Mouse (Mus musculus) neural tube, embryonic 11.5 days (tissue): Measurements from ENCODE around the gene Tnp2. TPM values are rescaled to one million over a fixed set of nuclear protein-coding genes. Genes with fewer than 3 reads are reported as not detected.

Experiments
- ATAC-seq: fragments of 200-750 bp; cut with Nextera tagmentation; 2 replicates; pipeline ENCODE4 v1.8.0; 2017; ENCODE audit warnings: moderate number of reproducible peaks, mild to moderate bottlenecking, moderate TSS enrichment, moderate library complexity; ENCODE audit not compliant: insufficient read depth, low FRiP score, low TSS enrichment
- DNase-seq: peaks from one replicate; pipeline ENCODE4 v3.0.0-alpha.2; 2015; ENCODE audit warnings: low spot score
- H3K27ac ChIP-seq: fragments of 300-500 bp; sonication (generic); 2 replicates; pipeline ENCODE4 v1.5.1; 2014; ENCODE audit warnings: low read depth, mild to moderate bottlenecking, low read length
- H3K27me3 ChIP-seq: fragments of 300-500 bp; sonication (generic); 2 replicates; pipeline ENCODE4 v1.6.1; 2014; ENCODE audit warnings: mild to moderate bottlenecking, low read length, mixed read lengths; ENCODE audit not compliant: control insufficient read depth, insufficient read depth
- H3K36me3 ChIP-seq: fragments of 300-500 bp; sonication (generic); 2 replicates; pipeline ENCODE4 v1.6.1; 2014; ENCODE audit warnings: mild to moderate bottlenecking, low read length, moderate library complexity, mixed read lengths; ENCODE audit not compliant: control insufficient read depth, insufficient read depth
- H3K4me1 ChIP-seq: fragments of 300-500 bp; sonication (generic); 2 replicates; pipeline ENCODE4 v1.6.1; 2014; ENCODE audit warnings: low read length, mixed read lengths; ENCODE audit not compliant: control insufficient read depth, insufficient read depth
- H3K4me2 ChIP-seq: fragments of 300-500 bp; sonication (generic); 2 replicates; pipeline ENCODE4 v1.6.1; 2014; ENCODE audit warnings: low read depth, mild to moderate bottlenecking, moderate library complexity
- H3K4me3 ChIP-seq: fragments of 300-500 bp; sonication (generic); 2 replicates; pipeline ENCODE4 v1.5.1; 2014; ENCODE audit warnings: low read depth, low read length
- H3K9ac ChIP-seq: fragments of 300-500 bp; sonication (generic); 2 replicates; pipeline ENCODE4 v1.6.1; 2014; ENCODE audit warnings: mild to moderate bottlenecking, low read length
- H3K9me3 ChIP-seq: fragments of 300-500 bp; sonication (generic); 2 replicates; pipeline ENCODE4 v1.6.1; 2016; ENCODE audit warnings: low read length; ENCODE audit not compliant: control insufficient read depth
- whole genome bisulfite sequencing: fragments of 180-500 bp; shearing (Covaris S2); extraction: QIAGEN DNeasy Blood & Tissue Kit; methylation state at CpG from one replicate; pipeline ENCODE4 v1.1.7; 2014; 5-methylcytosine and 5-hydroxymethylcytosine counted together
- polyA plus RNA-seq: library from polyadenylated mRNA; unstranded; fragments of >200 nt; fragmentation: Nextera tagmentation; extraction: Ambion mirVana; gene quantifications from 2 replicates; pipeline ENCODE4 v1.2.1, GENCODE M21; 2014

The Tnp2 gene
- polyA plus RNA-seq, 1 experiment from 2014 or later = not detected

DNA sequence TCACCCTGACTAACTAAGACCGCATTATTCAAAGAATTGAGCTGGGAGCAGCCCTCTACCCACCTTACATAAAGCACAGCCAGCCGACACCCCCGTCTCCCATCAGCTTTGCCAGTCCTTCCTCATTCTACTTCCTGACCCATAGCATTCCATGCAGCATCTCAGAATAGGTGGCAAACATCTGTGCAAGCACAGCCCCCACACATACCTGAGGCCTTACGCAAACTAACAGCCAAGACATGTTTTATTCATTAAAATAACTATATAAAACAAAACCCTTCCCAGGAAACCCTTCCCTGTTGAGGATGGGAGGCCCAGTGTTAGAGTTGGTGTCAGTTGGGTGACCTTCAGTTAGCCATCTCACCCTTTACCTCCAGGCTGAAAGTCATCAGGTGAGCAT is 37.4 kb upstream of the Tnp2 start:
- Histone ChIP-seq H3K27me3 (no peaks in the 10 kb centered on the region), H3K36me3 (no peaks in the 10 kb centered on the region), H3K27ac (no peak overlapping the region), H3K4me2 (no peak overlapping the region), H3K9me3 (no peaks in the 10 kb centered on the region), H3K4me1 (no peaks in the 10 kb centered on the region), H3K4me3 (no peak overlapping the region), H3K9ac (no peak overlapping the region)
- 88% methylated on average over 4 of the region's 4 CpGs for WGBS
- no peak for DNase-seq
- no peak for ATAC-seq

DNA sequence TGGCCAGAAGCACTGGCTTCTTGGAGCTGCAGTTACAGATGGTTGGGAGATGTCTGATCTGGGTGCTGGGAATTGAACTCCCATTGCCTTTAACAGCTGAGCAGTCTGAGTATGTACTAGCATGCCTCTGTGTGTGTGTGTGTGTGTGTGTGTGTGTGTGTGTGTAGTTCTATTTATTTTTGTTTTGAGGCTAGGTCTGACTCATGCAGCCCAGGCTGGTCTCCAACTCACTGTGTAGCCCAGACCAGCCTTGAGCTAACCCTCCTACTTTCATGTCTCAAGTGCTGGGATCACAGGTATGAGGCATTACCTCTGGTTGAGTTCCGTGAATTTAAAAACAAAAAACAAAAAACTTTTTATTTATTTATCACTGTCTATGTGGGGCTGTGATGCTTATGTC is 36.1 kb upstream of the Tnp2 start:
- no peak overlapping the region for H3K4me2 ChIP-seq
- H3K9me3 ChIP-seq = no peaks in the 10 kb centered on the region
- no peaks in the 10 kb centered on the region for H3K27me3 ChIP-seq
- DNase-seq = no peak
- no peaks in the 10 kb centered on the region for H3K36me3 ChIP-seq
- H3K9ac ChIP-seq = no peak overlapping the region
- ATAC-seq = no peak
- no peak overlapping the region for H3K27ac ChIP-seq
- 91% methylated on average over 1 of the region's 1 CpGs for WGBS
- H3K4me1 ChIP-seq = no peaks in the 10 kb centered on the region
- no peak overlapping the region for H3K4me3 ChIP-seq

DNA sequence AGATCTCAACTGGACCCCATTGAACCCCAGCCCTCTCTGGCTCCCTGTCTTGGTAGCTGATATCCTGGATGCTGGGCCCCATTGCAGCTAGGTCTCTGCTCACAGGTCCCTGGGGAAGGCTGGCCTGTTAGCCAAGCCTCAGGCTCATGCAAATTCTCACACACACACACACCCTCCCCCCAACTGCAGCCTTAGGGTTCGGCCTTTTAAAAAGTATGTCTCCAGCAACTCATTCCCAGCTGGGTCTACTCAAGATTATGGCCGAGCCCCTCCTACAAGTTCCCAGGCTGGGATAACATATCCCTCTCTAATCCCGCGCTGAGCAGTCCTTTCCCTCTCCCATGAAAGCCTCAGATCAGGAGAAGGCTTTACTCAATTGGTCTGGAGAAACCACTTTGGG is 32.9 kb upstream of the Tnp2 start:
- H3K4me1 ChIP-seq = no peaks in the 10 kb centered on the region
- no peak overlapping the region for H3K27ac ChIP-seq
- no peaks in the 10 kb centered on the region for H3K36me3 ChIP-seq
- no peak overlapping the region for H3K4me2 ChIP-seq
- 83% methylated on average over 4 of the region's 4 CpGs for whole genome bisulfite sequencing
- no peak overlapping the region for H3K4me3 ChIP-seq
- ATAC-seq = no peak
- H3K9me3 ChIP-seq = no peaks in the 10 kb centered on the region
- no peaks in the 10 kb centered on the region for H3K27me3 ChIP-seq
- no peak for DNase-seq
- no peak overlapping the region for H3K9ac ChIP-seq

DNA sequence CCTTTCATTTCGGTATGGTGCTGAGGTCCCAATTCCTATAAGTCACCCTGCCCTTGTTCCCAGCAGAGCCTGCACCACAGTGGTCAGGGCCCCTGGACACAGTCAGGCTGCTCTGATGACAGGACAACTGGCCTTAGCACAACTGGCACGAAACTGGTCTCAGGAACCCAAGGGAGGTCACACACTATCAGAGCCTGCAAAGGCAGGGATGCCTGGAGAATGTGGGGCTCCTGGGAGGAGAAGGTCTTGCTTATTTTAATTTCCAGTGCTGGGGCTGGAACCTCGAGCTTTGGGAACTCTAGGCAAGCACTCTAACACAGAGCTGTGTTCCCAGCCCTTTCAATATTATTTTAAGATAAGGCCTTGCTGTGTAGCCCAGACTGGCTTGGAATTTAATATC is 31.5 kb upstream of the Tnp2 start:
- Histone ChIP-seq H3K9me3 (no peaks in the 10 kb centered on the region), H3K9ac (no peak overlapping the region), H3K36me3 (no peaks in the 10 kb centered on the region), H3K4me2 (no peak overlapping the region), H3K27ac (no peak overlapping the region), H3K27me3 (no peaks in the 10 kb centered on the region), H3K4me3 (no peak overlapping the region), H3K4me1 (no peaks in the 10 kb centered on the region)
- ATAC-seq (no peak), DNase-seq (no peak)
- 77% methylated on average over 3 of the region's 3 CpGs for WGBS

DNA sequence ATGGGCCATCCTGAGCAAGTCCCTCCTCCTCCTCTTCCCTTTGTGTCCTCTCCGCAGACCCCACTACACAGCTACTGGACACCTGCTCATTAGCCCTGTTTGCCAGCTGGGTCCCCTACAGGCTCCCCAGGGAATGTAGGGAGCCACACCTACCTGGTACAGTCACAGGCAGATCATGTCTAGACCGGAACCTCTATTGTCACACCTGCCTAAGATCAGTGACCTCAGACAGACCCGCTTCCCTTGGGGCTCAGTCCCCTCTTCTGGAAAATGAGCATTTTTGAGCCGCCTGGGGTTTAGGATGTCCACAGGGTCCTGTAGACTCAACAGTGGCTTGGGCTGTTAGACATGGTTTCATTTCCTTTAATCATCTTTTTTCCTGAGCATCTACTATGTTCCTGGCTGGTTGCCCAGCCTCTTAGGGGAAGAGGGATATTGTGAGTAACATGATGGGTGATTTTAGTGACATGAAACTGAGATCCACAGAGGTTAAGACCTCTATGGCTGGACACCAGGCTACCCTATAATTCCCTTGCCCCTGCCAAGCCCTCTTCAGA is 30.2 kb upstream of the Tnp2 start:
- ATAC-seq = no peak
- WGBS = 76% methylated on average over 4 of the region's 4 CpGs

DNA sequence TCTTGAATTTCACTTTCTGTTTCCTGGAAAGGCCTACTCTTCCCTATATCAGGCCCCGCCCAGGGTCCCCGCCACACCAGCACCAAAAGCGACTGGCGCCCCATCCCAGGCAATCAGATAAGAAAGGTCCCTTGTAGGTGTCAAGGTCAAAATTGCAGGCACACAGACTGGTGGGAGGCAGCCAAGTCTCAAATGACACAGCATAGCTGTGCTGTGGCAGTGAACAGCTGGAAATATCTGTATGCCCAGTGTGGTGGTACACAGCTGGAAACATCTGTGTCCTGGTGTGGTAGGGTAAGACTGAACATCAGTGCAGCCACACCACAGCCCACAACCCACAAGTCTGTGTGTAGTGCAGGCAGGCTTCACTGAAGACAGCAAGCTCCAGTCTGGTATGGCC is 26.4 kb upstream of the Tnp2 start:
- H3K27me3 ChIP-seq = no peaks in the 10 kb centered on the region
- H3K9me3 ChIP-seq = no peaks in the 10 kb centered on the region
- WGBS = 87% methylated on average over 4 of the region's 4 CpGs
- H3K27ac ChIP-seq = no peak overlapping the region
- H3K4me3 ChIP-seq = no peak overlapping the region
- H3K9ac ChIP-seq = no peak overlapping the region
- no peak overlapping the region for H3K4me2 ChIP-seq
- H3K4me1 ChIP-seq = no peaks in the 10 kb centered on the region
- no peaks in the 10 kb centered on the region for H3K36me3 ChIP-seq
- DNase-seq (no peak), ATAC-seq (no peak)

More for the DNA sequence above, 30.2 kb upstream of the Tnp2 start:
- no peak overlapping the region for H3K27ac ChIP-seq
- H3K9ac ChIP-seq = no peak overlapping the region
- no peak for DNase-seq
- no peak overlapping the region for H3K4me3 ChIP-seq
- H3K4me2 ChIP-seq = no peak overlapping the region
- H3K27me3 ChIP-seq = no peaks in the 10 kb centered on the region
- no peaks in the 10 kb centered on the region for H3K9me3 ChIP-seq
- H3K36me3 ChIP-seq = no peaks in the 10 kb centered on the region
- H3K4me1 ChIP-seq = no peaks in the 10 kb centered on the region

DNA sequence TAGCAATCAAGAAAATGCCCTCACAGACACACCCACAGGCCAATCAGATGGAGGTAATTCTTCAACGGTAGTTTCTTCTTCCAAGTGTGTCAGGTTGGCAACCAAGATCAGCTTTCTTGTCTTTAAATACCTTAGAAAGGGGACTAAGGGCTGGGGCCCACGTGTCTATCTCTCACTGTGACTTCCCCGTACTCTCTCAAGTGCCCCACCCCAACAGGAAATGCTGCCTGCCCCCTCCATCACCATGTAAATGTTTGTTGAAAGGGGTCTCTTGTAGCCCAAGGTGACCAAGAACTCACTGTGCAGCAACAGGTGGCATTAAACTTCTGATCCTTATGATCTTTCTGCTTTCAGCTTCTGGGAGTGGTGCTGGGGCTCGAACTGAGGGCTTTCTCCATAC is 25.3 kb upstream of the Tnp2 start:
- Histone ChIP-seq H3K27me3 (no peaks in the 10 kb centered on the region), H3K4me1 (no peaks in the 10 kb centered on the region), H3K9ac (no peak overlapping the region), H3K27ac (no peak overlapping the region), H3K9me3 (no peaks in the 10 kb centered on the region), H3K4me3 (no peak overlapping the region), H3K36me3 (no peaks in the 10 kb centered on the region), H3K4me2 (no peak overlapping the region)
- 80% methylated on average over 4 of the region's 4 CpGs for WGBS
- ATAC-seq (no peak), DNase-seq (no peak)

DNA sequence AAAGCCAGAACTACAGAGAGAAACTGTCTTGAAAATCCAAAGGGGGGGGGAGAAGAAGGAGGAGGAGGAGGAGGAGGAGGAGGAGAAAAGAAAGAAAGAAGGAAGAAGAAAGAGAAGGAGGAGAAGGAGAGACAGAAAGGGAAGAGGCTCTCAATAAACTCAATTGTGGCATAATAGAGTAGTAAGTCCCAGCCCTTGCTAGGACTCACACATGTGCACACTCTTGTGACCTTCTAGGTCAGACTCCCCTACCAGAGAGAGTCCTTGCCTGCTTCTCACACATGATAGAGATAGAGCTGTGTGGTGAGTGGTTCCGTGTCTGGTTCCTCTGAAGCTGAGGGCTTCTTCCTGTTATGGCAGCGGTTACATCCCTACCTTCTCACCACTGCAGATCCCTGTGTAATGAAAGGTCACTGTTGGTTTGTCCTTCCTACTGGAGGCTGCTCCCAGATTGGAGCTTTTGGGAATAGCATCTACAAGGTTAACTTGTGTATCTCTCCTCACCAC is 24.5 kb upstream of the Tnp2 start, which contains the start of gene Gm11172:
Gene Gm11172, plus strand, starts transcription at position 51 of the 507 bp plus-strand sequence.
- no peak within 1 kb of the TSS for H3K4me3 ChIP-seq
- no peak within 1 kb of the TSS for H3K4me2 ChIP-seq
- no peaks in the 10 kb centered on the region for H3K27me3 ChIP-seq
- no peak within 1 kb of the TSS for H3K27ac ChIP-seq
- H3K9me3 ChIP-seq = no peaks in the 10 kb centered on the region
- WGBS = 83% methylated on average over 2 of the region's 2 CpGs
- ATAC-seq (no peak), DNase-seq (no peak)
- H3K9ac ChIP-seq = no peak within 1 kb of the TSS
- no peaks in the 10 kb centered on the region for H3K4me1 ChIP-seq
- no peaks in the 10 kb centered on the region for H3K36me3 ChIP-seq

DNA sequence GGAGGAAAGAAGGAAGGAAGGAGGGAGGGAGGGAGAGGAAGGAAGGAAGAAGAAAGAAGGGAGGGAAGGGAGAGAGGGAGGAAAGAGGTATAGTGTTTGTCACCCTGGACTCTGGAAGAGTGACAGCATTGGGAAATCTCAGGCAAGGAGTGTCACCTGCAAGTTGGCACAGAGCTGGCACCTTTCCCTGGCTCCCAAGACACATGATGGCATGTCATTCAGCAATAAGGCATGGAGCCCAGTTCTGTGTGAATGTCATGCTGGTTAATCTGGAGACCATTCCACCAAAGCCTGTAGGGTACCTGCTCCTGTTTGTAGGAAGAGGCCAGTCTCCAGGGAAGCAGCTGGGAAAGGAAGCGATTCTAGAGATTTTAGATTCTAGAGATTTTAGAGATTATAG is 21.9 kb upstream of the Tnp2 start:
- Histone ChIP-seq H3K4me2 (no peak overlapping the region), H3K9me3 (no peaks in the 10 kb centered on the region), H3K4me3 (no peak overlapping the region), H3K27ac (no peak overlapping the region), H3K9ac (no peak overlapping the region), H3K36me3 (no peaks in the 10 kb centered on the region), H3K4me1 (no peaks in the 10 kb centered on the region), H3K27me3 (no peaks in the 10 kb centered on the region)
- DNase-seq (no peak), ATAC-seq (no peak)
- WGBS = 93% methylated on average over 1 of the region's 1 CpGs
